Mouse (Mus musculus) intestine, postnatal 0 days (tissue): Measurements from ENCODE around the gene Gm11985. TPM values are rescaled to one million over a fixed set of nuclear protein-coding genes. Genes with fewer than 3 reads are reported as not detected.
"Not testable (repeated sequence)": the region's sequence is repeated elsewhere in the genome, so short reads cannot be mapped to it uniquely, and the experiment has no call there.

ENCODE experiments used
- ATAC-seq: fragments of 200-750 bp; cut with Nextera tagmentation; 2 replicates; pipeline ENCODE4 v1.8.0; 2017; ENCODE audit warnings: mild to moderate bottlenecking, moderate TSS enrichment, moderate library complexity
- H3K27ac ChIP-seq: fragments of 300-500 bp; sonication (generic); 2 replicates; pipeline ENCODE4 v1.5.1; 2014; ENCODE audit warnings: mild to moderate bottlenecking, low read depth, low read length, moderate library complexity
- H3K27me3 ChIP-seq: fragments of 300-500 bp; sonication (generic); replicated peaks from 2 replicates; pipeline ENCODE4 v1.6.1; 2014; ENCODE audit warnings: low read length, mixed read lengths; ENCODE audit not compliant: control insufficient read depth, insufficient read depth
- H3K36me3 ChIP-seq: fragments of 300-500 bp; sonication (generic); 2 replicates; pipeline ENCODE4 v1.6.1; 2014; ENCODE audit warnings: mild to moderate bottlenecking, moderate library complexity; ENCODE audit not compliant: control insufficient read depth, insufficient read depth
- H3K4me1 ChIP-seq: fragments of 300-500 bp; sonication (generic); replicated peaks from 2 replicates; pipeline ENCODE4 v1.6.1; 2014; ENCODE audit warnings: antibody characterized with exemption, low read length, mixed read lengths; ENCODE audit not compliant: control insufficient read depth, insufficient read depth
- H3K4me2 ChIP-seq: fragments of 300-500 bp; sonication (generic); replicated peaks from 2 replicates; pipeline ENCODE4 v1.6.1; 2014; ENCODE audit warnings: low read depth, mild to moderate bottlenecking, moderate library complexity
- H3K4me3 ChIP-seq: fragments of 300-500 bp; sonication (generic); 2 replicates; pipeline ENCODE4 v1.5.1; 2014; ENCODE audit warnings: low read depth, low read length
- H3K9ac ChIP-seq: fragments of 300-500 bp; sonication (generic); 2 replicates; pipeline ENCODE4 v1.6.1; 2014; ENCODE audit warnings: mild to moderate bottlenecking, low read depth, low read length
- H3K9me3 ChIP-seq: fragments of 300-500 bp; sonication (generic); 2 replicates; pipeline ENCODE4 v1.6.1; 2016; ENCODE audit warnings: mixed run types; ENCODE audit not compliant: control insufficient read depth
- CTCF ChIP-seq: sonication (generic); IDR thresholded peaks from 2 replicates; pipeline ENCODE4 v1.5.1; 2016; ENCODE audit warnings: low read depth, mild to moderate bottlenecking, control low read depth, antibody characterized with exemption, moderate library complexity
- WGBS: fragments of 180-500 bp; shearing (Covaris S2); extraction: QIAGEN DNeasy Blood & Tissue Kit; methylation state at CpG from one replicate; pipeline ENCODE4 v1.1.7; 2014; 5-methylcytosine and 5-hydroxymethylcytosine counted together
- polyA plus RNA-seq: library from polyadenylated mRNA; unstranded; fragments of >200 nt; fragmentation: Nextera tagmentation; extraction: Ambion mirVana; gene quantifications from 2 replicates; pipeline ENCODE4 v1.2.1, GENCODE M21; 2015

Gene Gm11985
- polyA plus RNA-seq, 1 experiment from 2014 or later: not detected

DNA sequence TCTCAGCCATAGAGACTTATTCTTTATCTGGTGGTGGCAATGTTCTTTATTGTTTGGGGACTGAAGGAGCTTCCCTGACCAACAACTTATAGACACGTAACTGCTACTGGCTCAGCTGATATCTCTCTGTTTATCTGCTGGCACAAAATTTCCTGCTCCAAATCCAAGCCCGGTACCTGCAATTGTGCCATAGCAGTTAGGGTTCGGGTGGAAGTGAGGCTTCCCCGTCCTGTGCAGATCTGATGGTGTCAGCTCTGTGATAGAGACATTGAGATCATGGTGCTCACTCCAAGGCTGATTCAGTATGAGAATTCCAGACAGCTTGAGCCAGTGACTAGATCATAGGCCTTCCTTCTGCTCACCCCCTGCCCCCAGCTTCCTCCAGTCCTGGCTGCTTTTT lies 43.6 kb upstream of the Gm11985 start:
- no peak for ATAC-seq
- Histone ChIP-seq H3K27me3 (no peaks in the 10 kb centered on the region), H3K4me2 (no peak overlapping the region), H3K4me3 (no peak overlapping the region), H3K36me3 (no peaks in the 10 kb centered on the region), H3K9ac (no peak overlapping the region), H3K9me3 (no peaks in the 10 kb centered on the region), H3K27ac (no peak overlapping the region), H3K4me1 (no peaks in the 10 kb centered on the region)
- TF ChIP-seq CTCF: no peak
- 94% methylated on average over 4 of the region's 4 CpGs for WGBS

DNA sequence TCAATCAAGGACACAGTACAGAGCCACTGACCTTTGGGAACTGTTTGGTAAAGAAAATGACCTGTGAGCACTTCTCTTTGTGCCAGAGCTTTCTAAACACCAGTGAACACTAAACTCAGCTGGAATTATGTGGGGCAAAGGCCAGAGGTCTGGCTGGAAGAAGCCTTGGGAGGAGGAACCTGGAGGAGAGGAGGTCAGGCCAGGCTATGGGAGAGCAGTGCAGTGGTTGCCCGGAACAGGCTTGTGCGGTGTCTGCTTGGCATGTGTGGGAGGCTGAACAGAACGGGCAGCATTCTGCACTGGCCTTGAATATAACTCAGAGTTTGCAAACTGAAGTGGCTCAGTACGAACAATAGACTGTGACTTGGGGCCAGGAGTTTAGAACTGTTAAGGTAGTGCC lies 41.6 kb upstream of the Gm11985 start:
- Histone ChIP-seq H3K4me3 (no peak overlapping the region), H3K9me3 (no peaks in the 10 kb centered on the region), H3K27me3 (no peaks in the 10 kb centered on the region), H3K36me3 (no peaks in the 10 kb centered on the region), H3K4me2 (no peak overlapping the region), H3K27ac (no peak overlapping the region), H3K4me1 (no peaks in the 10 kb centered on the region), H3K9ac (no peak overlapping the region)
- 70% methylated on average over 4 of the region's 4 CpGs for WGBS
- ATAC-seq: no peak
- TF ChIP-seq CTCF: no peak

DNA sequence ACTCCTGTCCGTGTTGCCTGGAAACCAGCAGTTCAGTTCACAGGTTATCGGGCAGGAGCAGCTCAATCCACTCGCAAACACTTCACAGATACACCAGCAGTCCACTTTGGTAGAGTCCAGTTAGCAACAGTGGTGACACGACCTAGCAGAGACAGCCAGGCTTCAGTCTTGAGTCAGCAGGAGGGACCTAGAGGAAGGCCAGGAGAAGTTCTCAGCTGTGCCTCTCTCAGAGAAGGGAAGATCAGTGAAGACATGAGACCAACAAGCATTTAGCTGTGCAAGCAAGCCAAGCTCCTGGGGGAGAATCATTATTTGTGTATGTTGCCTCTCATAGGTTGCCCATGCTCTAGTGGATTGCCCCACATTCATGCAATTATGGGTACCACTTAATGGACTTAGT lies 39.7 kb upstream of the Gm11985 start:
- no peak overlapping the region for H3K4me2 ChIP-seq
- no peaks in the 10 kb centered on the region for H3K36me3 ChIP-seq
- no peak for TF ChIP-seq CTCF
- H3K27me3 ChIP-seq: no peaks in the 10 kb centered on the region
- no peak for ATAC-seq
- no peak overlapping the region for H3K27ac ChIP-seq
- H3K4me1 ChIP-seq: no peaks in the 10 kb centered on the region
- no peak overlapping the region for H3K9ac ChIP-seq
- no peaks in the 10 kb centered on the region for H3K9me3 ChIP-seq
- no peak overlapping the region for H3K4me3 ChIP-seq
- 56% methylated on average over 4 of the region's 4 CpGs for WGBS

DNA sequence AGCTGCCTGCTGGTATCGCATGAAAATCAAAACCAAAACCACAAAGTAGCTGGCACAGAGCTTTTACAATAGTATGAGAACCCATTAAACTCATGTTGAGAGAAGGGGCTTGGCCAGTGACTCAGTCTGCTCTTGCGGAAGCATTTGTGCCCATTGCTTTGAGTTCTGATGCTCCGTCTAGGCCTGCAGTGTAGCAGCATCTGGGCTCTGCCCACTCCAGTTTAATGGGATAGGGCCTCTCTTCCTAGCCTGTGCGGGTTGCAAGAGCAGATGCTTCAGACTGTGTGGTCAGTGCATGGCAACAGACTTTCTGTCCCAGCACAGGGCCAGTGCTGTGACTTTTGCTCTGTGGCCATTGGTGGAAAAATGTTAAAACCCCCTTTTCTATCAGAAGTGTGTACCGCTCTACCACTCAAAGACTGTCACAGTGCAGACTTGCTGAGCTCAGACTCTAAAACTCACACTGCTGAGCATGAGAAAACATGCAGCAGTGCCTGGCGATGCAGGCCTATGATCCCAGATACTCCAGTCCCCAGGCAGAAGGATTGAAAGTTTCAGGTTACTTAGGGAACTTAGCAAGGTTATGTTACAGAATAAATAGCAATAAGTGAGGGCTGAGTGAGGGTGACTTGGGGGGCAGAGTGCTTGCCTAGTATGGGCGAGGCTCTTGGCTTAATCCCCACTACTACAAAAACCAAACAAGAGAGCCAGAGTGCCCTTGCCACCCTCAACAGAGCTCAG lies 38.6 kb upstream of the Gm11985 start:
- 80% methylated on average over 7 of the region's 7 CpGs for WGBS
- H3K4me3 ChIP-seq: no peak overlapping the region
- no peak for TF ChIP-seq CTCF
- H3K9ac ChIP-seq: no peak overlapping the region
- H3K27me3 ChIP-seq: no peaks in the 10 kb centered on the region
- no peak overlapping the region for H3K4me2 ChIP-seq
- H3K4me1 ChIP-seq: no peaks in the 10 kb centered on the region
- no peak overlapping the region for H3K27ac ChIP-seq
- H3K36me3 ChIP-seq: no peaks in the 10 kb centered on the region
- no peak for ATAC-seq
- H3K9me3 ChIP-seq: no peaks in the 10 kb centered on the region

DNA sequence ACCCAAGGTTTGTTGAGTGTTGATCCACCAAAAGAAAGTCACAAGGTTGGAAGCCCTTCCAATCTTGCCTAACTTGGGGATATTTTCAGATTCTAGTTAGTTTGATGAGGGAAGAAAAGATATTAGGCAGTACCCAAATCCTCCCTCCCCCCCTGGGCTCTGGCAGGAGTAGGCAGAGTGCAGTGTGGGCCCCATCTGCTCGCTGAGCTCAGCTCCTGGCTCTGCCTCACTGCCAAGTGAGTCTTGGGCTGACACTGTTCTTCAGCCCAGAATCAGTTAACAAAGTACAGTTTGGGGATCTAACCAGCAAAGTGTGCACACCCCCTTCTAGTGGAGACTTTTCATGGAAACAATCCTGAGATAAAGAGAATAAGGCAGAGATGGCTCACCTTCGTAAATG lies 37.8 kb upstream of the Gm11985 start:
- no peaks in the 10 kb centered on the region for H3K36me3 ChIP-seq
- ATAC-seq: no peak
- no peak overlapping the region for H3K9ac ChIP-seq
- H3K27me3 ChIP-seq: no peaks in the 10 kb centered on the region
- H3K4me3 ChIP-seq: no peak overlapping the region
- no peaks in the 10 kb centered on the region for H3K9me3 ChIP-seq
- no peak for TF ChIP-seq CTCF
- no peak overlapping the region for H3K4me2 ChIP-seq
- 86% methylated on average over 2 of the region's 2 CpGs for WGBS
- no peaks in the 10 kb centered on the region for H3K4me1 ChIP-seq
- H3K27ac ChIP-seq: no peak overlapping the region

DNA sequence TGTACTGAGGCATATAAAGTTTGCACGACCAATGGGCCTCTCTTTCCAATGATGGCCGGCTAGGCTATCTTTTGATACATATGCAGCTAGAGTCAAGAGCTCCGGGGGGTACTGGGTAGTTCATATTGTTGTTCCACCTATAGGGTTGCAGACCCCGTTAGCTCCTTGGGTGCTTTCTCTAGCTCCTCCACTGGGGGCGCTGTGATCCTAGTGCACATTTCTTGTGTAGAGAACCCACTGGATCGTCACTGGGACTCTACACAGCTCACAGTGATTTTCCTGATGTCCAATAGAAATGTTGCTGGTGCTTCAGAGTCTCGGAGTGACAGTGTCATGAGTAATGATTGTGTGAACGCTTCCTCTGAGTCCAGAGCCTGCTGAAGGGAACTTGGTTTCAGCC lies 33.5 kb upstream of the Gm11985 start:
- not testable (repeated sequence) for ATAC-seq, H3K27me3 ChIP-seq, H3K9ac ChIP-seq, H3K4me1 ChIP-seq, H3K27ac ChIP-seq, H3K4me3 ChIP-seq, H3K9me3 ChIP-seq, H3K36me3 ChIP-seq, H3K4me2 ChIP-seq
- 79% methylated on average over 8 of the region's 8 CpGs for WGBS

DNA sequence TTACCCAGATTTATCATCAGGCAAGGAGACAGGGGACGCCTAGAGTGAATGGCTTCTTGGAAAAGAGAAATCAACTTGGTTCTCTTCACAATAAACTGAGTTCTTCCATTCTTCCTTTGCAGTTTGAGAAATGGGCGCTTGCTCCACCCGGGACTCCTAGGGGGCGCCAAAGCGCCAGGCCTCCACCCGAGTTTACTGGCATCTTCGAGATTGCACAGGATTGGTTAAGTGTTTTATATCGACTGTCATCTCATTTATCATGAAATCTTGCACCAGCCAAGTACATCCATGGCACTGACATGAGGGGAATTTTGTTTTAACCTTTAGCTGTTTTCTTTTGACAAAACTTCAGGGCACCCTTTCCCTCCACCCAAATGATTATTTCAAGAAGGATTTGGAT lies 27.3 kb upstream of the Gm11985 start:
- ATAC-seq: no peak
- no peaks in the 10 kb centered on the region for H3K36me3 ChIP-seq
- no peaks in the 10 kb centered on the region for H3K4me1 ChIP-seq
- H3K9ac ChIP-seq: no peak overlapping the region
- no peak overlapping the region for H3K4me2 ChIP-seq
- H3K4me3 ChIP-seq: no peak overlapping the region
- no peaks in the 10 kb centered on the region for H3K9me3 ChIP-seq
- peaks cover 39% of the 10 kb centered on the region for H3K27me3 ChIP-seq
- WGBS: 13% methylated on average over 8 of the region's 8 CpGs
- no peak overlapping the region for H3K27ac ChIP-seq
- TF ChIP-seq CTCF: peak; percentile 78
